Mouse (Mus musculus) embryonic fibroblast, embryonic 13.5 days (primary cell): ENCODE measurements around the gene Cbx7.

ENCODE experiments used
- CTCF ChIP-seq: IDR thresholded peaks from 2 replicates; pipeline ENCODE4 v1.5.1; 2011; ENCODE audit warnings: mild to moderate bottlenecking, control low read depth, low read length, moderate library complexity, borderline replicate concordance; ENCODE audit not compliant: insufficient read depth
- POLR2A ChIP-seq: IDR thresholded peaks from 2 replicates; pipeline ENCODE4 v1.6.1; 2011; ENCODE audit warnings: low read depth, mild to moderate bottlenecking, control low read depth, low read length, moderate library complexity

DNA sequence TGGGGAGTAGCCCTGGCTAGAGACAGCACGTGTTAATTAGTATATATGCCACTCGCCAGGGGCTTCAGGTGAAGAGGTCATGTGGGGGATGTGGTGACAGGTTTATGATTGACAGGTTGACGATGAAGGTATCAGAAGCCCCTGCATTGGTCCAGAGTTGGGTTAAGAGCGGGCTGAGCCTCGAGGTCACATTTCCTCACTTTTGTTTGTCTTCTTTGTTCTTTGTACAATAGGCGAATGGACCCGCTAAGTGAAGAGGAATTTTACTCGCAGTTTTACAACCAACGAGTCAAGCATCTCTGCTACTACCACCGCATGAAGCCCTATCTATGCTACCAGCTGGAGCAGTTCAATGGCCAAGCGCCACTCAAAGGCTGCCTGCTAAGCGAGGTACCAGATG is 65.7 kb downstream of the Cbx7 start:
- TF ChIP-seq POLR2A (no peak), CTCF (no peak)
